Mouse (Mus musculus) retina, adult 2 months (tissue): ENCODE measurements around the gene Jak1.

Experiments used
- DNase-seq: peaks from one replicate; pipeline ENCODE4 v3.0.0-alpha.2; 2012; ENCODE audit warnings: low read depth, low spot score

The Jak1 gene

DNA sequence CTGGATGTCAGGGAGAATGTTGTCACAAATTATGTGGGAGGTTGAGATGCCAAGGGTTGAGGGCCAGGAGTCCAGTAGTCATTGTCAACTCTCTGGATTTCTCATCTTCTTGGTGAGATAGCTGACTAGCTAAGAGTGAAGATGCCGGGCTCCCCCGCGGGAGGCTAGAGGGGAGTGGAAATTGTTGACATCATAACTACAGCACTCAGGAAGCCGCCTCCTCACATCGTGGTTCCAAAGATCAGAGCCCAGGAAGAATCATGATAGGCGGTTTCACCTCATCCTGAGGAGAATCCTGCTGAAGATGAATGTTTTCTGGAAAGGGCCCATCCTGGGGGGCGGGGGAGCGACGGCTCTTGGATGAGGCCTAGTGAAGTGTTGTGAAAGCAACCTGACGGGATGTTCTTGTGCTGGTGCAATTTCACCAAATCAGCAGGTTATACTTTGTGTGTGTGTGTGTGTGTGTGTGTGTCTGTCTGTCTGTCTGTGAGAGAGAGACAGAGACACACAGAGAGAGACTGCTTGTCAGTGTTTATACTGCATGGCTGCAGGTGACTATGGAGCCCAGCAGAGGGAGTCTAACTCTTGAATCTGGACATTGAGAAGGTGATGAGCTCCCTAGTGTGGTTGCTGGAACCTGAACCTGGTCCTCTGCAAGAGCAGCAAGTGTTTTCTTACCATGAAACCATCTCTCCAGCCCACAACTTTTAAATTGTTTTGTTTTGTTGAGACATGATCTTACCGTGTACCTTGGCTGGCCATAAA lies 118.0 kb downstream of the Jak1 start:
- DNase-seq, result no peak

DNA sequence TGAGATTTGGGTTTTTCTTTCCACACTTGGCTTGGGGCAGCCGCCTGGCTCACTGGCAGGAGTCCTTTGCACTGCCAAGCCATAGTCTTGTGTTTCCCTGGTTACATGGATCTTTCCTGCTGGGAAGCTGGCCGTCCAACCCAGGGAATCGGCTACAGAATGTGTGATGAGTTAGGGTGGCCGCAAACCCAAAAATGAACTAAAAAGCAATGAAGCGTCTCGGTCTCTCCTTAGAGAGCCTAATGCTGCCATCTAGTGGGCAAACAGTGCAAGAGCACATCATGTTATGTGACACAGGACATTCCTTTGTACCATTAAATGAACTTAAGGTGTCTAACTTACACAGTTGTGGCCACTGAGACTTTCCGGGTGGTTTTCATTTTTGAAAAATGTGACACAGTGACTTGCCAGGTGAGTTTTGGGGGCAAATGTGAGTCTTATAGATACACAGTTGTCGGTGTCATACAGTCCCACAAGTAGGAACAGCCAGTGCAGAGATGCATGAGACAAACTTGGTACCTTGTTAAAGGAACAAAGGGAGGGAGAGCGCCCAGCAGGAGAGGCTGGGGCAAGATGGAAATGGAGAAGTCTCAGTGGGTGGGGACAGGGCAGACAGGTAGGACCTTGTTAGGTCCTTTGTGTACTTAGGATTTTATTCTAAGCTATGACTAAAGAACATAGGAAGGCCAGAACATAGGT lies 118.9 kb downstream of the Jak1 start:
- DNase-seq, result peak; percentile 30

DNA sequence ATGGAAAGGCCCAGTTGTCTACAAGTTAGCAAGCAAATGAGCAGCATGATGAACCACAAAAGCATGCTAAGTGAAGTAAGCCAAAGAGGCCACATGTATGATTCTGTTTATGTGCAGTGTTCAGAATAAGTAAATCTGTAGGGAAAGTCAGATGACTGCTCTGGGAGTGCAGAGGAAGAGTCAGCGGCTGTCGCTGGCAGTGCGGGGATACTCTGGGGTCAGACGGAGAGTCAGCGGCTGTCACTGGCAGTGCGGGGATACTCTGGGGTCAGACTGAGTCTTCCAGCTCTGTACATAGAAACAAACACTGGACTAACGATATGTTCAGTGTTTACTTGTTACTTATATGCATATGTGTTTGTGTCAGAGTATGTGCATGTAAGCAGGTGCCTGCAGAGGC lies 120.3 kb downstream of the Jak1 start:
- no peak for DNase-seq

DNA sequence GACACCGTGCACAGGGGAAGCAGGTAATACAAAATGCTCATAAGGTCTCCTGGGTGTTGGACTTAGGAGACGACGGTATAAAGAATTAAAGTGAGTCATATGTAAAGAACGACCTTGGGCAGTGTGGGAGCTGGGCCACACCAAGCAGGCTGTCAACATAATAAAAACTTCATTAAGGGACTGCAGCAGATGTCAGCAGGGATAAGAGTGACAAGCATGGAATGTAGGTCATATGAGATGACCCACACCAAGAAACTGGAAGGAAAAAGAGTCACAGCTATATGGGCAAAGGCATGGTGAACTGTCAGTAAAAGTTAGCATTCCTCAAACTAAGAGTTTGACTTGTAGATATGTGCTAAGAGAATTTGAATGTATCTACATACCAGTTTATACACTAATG lies 120.7 kb downstream of the Jak1 start:
- DNase-seq, result no peak

DNA sequence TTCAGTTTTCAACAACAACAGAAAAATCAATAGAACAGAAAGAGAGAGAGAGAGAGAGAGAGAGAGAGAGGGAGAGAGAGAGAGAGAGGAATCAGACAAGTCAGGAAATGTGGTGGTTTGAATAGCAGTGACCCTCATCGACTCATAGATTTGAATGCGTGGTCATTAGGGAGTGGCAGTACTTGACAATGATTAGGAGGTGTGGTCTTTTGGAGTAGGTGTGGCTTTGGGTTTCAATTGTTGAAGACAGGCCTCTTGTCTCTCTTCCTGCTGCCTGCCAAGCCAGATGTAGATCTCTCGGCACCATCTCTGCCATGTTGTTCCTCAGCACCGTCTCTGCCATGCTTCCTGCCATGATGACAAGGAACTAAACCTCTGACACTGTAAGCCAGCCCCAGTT lies 121.2 kb downstream of the Jak1 start:
- DNase-seq, result no peak

DNA sequence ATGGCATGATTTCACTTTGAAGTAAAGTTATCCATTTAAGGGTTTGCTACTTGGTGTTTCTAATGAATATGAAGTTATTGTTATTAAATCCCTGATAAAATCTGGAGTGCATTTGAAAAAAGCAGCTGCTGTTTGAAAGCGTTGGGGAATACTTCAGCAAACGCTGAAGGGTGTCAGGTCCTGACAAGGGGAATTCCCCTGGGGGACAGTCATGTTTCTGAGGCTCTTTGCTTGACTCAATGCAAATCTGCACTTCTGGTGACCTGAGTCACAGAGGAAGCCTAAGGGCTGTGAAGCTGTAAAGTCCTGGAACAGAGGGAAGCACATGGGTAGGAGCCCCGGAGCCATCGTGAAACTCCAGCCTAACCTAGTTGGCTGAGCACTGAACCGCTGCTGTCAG lies 123.3 kb downstream of the Jak1 start:
- DNase-seq, result no peak

DNA sequence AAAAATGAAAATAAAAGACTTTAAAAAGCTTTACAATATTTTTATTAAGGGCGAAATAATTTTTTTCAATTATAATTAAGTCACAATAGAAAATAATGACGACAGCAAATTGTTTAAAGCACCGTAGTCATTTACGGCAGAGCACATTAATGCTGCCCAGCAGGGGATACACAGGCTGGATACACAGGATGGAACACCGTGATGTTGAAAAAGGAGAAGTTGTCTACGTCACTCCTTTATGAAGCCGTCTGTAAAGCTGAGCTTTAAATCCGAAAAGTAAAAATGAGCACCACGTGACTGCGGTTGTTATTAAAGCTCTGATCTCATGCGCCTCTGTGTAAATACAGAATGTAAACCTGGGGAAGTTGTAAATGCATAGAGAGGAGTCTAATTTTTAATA lies 127.1 kb downstream of the Jak1 start:
- DNase-seq, result no peak

DNA sequence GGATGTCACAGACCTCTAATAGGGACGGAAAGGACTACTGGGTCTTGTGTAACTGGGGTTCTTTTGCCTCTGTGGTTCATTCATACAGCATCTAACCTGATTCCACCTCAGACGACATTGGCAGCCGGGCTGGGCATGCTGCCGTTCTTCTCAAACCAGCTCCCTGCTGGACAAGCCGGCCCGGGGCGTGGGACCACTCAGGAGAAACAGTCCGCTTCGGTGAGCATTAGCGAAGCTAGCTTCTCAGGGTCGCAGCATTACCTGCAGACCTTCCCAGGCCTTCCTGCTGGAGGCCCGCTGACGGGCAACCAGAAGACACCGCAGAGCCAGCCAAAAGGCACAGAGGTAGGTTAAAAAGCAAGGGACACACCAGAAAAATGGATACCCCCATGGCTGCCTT lies 129.2 kb downstream of the Jak1 start:
- DNase-seq, result no peak

DNA sequence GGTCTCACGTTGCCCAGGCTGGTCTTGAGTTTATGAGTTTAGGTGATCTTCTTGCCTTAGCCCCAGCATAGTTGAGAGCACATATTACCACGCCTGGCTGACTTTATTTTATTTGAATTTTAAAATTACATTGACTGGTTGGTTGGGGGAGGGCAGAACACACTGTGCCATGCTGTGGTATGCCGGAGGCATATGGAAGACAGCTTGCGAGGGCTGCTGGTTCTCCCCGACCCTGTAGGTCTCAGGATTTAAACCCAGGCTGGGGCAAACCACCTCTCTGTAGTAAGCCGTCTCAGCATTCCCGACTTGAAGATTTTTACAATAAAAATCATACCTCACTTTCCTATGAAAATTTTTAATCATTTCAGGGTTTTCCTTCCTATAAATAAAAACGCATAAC lies 130.1 kb downstream of the Jak1 start:
- no peak for DNase-seq

DNA sequence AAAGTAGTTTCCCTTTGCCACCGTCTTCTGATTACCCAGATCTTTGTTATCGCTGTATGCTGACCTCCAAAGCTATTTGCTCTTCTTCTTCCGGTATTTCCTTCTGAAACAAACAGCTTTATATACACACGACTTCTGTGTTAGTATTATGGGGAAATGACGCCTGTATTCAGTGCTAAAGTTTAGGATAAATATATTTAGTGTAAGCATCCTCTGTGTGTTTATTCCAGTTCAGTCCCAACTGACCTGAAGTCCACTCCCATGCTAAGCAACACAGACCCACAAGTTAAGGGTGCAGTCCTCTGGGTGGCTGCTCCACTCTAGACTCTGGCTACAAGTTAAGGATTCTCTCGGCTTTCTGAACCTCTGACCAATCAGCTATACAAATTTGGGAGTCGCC lies 144.1 kb downstream of the Jak1 start:
- no peak for DNase-seq

DNA sequence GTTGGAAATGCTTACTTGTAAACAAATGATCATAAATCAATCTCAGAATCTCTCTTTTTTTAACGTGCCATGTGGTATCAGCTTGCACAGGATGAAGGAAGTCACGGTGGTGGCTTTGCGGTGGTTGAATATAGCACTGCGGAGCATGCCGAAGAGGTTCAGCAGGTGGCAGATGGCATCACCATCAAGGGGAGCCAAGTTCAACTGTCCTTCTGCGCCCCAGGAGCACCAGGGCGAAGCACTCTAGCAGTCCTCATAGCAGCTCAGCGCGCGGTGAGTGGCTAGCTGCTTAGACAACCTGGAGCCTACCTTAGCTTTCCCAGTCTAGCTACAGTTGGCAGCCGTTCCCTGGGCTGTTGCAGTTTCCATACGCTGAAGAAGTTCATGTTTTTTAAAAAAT lies 158.0 kb downstream of the Jak1 start:
- no peak for DNase-seq
